Mouse (Mus musculus) frontal cortex, postnatal 10 days (tissue): ENCODE results near the gene Synrg.

Experiments
- DNase-seq, 2 experiments: peaks; one replicate each; pipeline ENCODE4 v3.0.0; 2022; ENCODE audit warnings: low spot score in 2 of 2, mixed read lengths in 1 of 2

Gene Synrg

DNA sequence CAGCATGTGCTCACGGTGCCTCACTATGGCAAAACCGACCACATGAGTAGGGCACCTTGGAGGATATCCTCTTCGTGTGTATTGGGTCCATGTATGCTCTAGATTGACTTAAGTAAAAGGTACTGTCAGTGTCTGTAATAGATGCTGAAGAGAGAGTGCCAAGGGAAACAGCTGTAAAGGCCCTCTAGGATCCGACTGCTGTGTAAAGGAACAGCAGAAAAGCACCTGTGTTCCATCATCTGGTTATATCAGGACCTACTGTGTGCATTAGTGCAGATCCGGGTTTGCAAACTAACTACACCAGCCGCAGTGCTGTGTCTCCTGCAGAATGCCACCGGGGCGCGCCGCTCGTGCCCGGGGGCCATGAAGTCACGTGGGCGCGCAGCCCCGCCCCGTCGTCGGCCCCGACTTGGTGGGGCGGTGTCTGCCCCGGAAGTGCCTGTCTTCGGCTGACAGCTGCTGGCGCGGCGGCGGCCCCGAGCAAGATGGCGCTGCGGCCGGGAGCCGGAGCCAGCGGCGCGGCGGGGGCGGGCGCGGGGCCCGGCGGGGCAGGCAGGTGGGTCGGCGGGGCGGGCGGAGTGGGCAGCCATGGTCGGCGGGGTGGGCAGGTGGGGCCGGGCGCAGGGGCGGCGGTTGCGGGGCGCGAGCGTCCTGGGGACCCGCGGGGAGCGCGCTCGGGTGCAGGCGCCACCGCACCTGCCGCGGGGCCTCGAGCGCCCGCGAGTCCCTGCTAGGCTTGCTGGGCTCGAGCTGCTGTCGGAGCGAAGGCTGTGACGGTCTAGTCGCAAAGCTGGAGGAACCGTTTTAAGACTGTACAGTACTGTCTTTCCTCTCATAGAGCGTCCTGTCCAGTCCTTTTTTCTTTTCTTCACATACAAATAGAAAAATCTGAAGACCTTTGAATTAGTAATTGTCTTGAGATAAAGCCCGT lies at the start of gene Synrg:
Gene Synrg, plus strand, starts transcription at position 438 of the 931 bp plus-strand sequence.
- DNase-seq = peak; percentile 84 to 90

DNA sequence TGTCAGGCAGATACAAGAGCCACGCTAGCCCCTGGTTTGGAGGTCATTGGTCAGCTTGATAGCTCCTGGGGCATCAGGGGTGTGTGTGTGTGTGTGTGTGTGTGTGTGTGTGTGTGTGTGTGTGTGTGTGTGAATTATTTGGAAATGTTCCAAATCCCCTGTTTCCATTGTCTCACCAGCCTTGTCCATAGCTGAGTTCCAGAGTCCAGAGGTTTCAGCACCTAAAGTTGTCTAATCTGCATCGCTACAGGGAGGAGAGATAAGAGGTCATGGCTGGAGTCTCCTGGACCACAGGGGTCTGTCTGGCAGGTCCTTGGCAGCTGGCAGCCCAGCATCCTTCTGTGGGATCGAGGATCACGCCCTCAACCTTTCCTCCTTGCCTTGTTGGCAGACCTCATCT lies 49.7 kb upstream of the Synrg start:
- no peak for DNase-seq

DNA sequence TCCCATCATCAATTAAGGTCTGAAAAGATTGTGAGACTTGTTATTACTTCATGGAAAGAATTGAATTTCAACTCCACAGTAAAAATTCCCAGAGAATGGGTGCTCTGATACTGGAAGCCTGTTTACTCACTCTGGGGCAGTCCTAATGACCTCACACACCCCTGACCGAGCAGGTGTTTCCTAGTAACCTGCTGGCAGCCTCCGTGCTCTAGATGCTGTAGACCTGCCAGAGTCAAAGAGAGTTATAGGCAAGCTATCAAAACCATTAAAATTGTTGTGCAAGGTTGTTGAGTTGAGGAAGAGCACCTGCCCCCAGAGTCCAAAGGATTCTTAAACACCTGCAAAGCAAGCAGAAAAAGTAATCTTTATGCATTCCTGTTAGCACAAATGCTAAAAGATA lies 41.6 kb upstream of the Synrg start:
- no peak for DNase-seq

DNA sequence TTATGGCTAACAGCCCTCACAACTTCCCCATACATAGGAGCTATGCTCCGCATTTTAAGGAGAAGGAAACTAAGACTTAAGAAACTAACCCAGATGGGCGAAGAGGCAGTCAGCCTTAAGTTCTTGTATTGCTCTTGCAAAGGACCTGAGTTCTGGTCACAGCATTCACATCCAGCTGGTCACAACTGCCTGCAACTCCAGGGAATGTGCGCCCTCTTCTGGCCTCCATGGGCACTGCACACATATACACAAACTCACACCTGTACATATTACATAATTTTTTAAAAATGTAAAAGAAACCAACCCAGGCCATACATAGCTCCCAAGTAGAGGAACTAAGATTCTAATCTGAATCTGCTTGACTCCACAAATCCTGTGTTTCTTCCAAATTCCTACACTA lies 37.1 kb upstream of the Synrg start:
- DNase-seq = no peak

DNA sequence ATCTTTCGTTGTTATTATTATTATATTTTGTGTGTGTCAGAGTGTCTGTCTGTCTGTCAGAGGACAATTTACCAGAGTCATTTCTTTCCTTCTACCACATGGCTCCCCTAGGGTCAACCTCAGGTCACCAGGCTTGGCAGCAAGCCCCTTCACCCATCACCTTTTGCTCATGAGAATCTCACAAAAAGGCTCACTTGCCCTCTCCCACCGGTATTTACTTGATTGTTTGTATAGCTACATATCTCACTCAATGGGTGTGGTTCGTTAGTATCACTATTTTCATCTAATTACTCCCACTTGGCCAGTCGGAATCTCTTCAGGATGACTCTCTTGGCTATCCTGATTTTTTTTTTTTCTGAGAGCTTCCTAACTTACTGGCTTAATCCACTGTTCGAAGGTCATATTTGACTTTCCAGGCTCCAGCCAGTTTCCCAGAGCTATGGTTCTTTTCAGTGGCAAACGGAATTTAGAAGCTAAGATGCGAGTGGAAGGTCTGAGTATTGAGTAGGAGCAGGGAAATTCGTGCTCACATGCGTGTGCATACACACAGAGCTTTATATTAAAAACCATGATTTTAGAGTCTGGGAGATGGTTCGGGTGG lies 31.6 kb upstream of the Synrg start:
- no peak for DNase-seq

DNA sequence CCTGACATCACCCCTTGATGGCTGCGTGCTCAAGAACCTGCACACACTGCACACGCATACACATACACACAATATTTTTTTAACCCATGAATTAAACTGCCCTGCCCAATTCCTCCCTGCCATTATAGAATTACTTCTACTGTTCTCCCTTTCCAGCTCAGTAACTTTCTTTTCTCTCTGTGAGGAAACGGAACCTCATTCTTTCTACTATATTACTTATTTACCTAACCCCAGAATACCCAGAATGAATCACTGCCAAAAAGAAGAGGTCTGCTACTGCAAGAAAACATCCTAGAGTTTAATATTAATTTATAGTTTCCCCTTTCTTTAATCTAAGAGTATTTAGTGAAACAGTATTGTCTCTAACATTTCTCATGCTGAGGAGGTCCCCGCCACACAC lies 30.9 kb upstream of the Synrg start:
- no peak for DNase-seq

DNA sequence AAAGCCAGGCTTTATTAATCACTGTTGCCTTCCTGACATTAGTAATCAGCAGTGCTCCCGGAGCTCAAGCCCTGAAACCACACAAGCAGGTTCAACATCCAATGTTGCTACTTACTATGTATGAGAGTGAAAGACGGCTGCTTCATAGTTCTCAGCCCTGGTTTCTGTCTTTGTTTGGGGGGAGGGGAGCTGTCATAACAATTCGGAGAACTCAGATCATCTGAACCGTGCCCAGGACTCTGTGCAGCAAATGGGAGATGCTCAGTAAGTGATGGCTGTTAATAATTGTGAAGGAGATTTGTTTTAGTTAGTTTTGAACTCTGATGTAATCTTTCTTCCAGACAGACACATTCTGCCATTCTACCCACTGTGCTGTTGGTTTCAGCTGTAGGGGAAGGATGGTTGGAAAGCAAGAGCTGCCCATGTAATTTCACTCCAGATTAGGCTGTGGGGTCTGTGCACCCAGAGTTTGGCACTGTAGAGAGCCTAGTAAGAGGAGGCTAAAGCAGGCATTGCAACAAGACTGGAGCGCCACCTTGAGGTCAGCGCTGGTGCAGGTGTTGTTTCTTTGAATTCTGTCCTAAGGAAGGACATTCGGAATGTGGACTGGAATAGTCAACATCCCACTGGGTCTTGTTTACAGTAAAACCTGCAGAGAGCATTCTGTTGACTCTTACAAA lies 28.1 kb upstream of the Synrg start:
- DNase-seq = peak; percentile 16 to 69

DNA sequence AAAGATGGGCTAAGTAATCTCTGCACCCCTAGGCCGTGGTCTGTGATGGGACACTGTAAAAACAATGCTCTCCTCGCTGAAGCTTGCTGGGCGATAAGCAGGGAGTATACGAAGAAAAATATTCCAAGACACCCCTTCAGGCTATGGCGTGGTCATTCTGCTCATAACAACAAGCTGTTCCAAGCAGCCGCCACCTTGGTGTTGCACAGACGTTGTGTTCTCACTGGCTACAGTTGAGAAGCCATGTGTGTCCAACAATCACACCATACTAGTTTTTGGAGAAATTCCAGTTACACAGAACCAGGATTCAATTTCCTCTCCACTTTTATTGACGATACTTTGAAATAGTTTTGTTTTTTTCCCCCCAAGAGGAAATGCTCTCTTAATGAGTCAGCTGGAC lies 25.7 kb upstream of the Synrg start:
- no peak for DNase-seq

DNA sequence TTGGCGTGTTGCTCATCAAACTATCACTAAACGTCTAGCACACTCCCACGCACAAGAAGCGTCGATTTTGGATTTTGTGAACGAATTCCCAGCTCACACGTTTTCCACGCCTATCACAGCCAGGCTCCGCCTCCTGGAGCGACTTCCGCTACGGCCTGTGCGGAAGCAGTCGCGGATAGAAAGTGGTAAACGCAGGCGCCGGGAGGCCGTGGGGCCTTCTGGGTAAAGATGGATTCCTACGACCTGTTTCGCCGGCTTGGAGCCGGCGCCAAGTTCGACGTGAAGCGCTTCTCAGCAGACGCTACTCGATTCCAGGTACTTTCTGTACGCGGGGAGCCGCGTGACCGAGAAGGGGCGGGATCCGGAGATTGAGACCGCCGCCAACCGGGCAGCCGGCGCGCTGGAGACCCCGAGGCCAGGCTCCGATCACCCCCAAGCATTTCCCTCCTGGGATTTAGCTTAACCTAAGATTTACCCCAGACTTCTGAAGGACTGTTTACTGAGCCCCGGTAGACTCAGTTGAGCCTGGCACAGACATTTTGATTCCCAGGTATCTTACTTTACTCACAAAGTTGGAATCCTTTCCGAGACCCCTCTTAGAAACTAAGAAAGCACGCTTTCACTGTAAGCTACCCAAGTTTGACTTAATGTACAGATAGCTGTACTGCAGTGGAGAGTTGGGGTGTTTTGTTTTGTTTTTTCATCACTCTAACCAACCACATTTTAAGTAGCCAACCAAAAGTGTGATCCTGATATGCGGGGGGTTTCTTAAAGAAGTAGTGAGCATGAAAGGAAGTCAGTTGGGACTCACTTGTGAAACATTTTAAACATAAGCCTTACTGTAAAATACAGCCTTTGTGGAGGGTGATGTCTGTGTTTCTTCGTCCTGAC lies 22.0 kb upstream of the Synrg start, which contains the start of gene Ddx52:
Gene Ddx52, plus strand, starts transcription at position 113 of the 891 bp plus-strand sequence.
- peak; percentile 84 to 86 for DNase-seq

DNA sequence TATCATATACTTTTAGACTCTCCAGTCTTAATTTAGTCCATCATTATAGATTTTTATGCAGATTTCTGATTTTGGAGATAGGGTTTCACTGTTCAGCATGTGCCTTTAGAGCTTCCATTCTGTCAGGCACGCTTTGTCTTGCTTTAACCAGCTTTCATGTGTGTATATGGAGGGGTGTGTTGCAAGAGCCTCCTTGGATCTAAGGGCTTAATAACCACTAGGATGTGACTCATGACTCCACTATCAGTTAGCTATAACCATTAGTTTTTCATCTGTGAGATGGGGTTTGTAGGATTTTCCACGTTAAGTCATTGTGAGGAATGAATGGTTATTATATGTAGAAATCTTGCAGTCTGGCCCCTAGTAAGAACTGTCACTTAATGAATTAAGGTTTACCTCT lies 7.4 kb upstream of the Synrg start:
- no peak for DNase-seq

DNA sequence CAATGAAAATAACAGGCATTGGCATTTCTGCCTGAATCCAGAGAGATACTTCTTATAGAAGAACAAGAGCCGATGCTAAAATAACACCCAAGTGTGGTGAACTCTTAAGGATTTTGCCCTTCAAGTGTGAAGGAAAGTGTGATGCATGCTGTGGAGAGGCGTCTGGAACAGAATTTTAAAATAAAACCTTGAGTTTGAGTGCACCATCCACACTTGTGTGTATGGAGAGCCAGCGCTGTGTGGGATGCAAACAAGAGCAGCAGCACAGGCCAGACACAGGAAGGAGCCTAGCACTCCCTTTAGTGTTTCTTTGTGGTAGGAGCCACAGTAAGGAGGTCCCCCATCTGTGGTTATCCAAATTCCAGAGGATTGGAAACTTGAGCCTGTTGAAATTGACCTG lies 2.2 kb upstream of the Synrg start:
- no peak for DNase-seq

DNA sequence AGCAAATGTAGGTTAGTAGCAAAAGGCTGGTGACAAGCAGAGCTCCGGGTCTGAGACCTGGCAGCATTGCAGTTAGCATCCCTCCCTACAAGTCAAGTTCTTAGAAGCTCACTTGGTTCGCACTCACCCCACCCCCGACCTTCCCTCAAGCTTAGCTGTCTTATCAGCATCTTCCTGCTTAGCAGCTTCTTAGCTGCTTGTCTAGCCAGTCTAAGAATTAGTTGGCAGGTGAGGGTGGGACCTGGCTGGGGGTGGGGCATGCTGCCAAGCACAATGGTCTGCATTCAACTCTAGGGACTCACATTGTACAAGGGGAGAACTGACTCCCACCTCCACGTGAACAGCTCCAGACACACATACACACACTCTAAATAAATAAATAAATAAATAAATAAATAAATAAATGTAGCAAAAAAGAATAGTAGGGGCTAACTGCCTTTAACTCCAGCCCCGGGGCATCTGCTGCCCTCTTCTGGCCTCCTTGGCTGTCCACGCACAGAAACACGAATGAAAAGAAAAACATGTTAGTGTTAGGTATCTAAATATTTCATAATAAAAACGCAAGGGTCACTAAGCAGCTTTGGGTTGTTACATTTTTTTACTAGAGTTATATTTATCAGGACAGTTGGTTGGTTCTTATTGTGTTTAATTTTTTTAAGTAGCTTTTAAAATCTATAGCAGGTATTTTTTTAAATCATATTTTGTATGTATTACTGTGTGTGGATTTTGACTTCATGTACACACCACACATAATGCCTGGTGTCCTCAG lies 3.4 kb downstream of the Synrg start:
- no peak for DNase-seq

DNA sequence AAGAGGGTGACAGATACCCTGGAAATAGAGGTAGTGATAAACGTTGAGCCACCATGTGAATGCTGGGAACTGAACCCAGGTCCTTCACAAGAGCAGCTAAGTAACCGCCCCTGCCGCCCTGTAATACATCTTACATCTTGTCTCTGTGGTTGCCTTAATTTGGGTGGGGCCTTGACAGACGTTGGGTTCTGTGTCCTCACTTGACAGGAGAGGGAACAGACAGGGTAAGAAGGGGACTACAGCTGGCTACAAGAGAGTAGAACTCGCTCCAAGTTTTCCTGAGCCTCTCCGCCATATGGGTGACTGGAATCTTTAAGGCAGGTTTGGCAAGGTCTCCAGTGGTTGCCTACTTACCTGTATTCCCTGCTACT lies 4.0 kb downstream of the Synrg start:
- DNase-seq = no peak

DNA sequence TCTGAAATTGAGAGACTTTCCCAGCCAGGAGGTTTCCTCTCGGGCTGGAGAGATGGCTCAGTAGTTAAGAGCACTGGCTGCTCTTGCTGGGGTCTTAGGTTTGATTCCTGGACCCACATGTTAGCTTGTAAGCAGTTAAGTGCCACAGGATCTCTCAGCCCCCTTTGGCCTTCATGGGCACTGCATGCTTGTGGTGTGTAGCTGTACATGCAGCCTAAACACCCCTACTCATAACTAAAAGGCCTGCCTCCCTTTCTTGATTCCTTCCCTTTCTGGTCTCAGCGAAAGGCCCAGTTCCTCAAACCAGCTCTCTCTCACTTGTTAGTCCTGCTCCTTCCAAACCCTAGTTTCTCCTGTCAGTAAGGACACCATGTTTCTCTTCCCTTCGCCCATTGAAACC lies 4.8 kb downstream of the Synrg start:
- no peak for DNase-seq

DNA sequence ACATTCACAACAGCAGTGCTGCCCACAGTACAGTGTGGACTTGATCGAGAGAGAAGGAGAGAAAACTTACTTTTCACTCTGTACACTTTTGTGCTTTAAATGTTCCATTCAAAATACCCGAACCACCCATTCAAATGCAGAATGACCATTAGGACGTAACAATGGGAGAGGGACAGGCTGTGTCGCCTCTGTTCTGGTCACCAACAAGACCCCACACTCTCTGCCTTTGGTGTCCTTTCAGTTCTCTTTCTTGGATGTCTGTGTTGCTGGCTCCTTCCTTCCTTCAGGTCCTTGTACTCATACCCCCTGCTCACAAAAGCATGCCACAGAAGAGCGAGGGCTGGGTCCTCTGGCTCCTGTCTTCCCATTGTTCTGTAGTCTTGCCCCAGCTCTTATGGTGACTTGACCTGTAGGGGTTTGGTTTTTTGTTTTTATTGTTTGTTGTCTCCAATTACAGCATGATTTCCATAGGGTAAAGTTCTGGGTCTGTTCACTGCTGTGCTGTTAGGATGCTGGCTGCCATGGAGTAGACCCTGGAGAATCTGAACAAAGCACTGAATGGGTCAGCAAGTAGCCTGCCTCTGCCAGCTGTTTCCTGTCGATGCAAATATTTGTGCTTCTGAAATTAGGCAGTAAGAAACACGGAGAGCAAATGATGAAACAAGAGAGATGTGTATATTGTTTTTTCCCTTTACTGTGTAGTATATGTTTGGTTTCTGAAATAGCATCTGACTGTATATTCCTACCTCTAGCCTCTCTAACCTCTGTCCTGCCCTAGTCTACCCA lies 10.5 kb downstream of the Synrg start:
- no peak for DNase-seq

DNA sequence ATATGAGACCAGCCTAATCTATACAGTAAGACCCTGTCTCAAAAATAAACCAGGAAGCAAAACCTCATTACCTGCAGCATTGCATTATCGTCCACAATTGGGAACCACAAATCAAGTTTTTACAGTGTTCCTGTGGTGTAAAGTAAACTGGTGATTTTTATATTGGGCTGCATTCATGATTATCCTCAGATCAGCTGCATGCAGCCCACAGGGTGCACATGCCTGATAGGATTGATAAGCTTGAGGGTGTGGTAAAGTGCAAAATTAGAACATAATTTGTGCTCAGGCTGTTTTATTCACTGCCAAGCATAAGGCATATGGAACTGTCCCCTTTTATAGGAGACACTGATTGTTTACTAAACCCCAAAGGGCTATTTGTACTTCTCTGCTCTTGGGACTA lies 11.3 kb downstream of the Synrg start:
- no peak for DNase-seq

DNA sequence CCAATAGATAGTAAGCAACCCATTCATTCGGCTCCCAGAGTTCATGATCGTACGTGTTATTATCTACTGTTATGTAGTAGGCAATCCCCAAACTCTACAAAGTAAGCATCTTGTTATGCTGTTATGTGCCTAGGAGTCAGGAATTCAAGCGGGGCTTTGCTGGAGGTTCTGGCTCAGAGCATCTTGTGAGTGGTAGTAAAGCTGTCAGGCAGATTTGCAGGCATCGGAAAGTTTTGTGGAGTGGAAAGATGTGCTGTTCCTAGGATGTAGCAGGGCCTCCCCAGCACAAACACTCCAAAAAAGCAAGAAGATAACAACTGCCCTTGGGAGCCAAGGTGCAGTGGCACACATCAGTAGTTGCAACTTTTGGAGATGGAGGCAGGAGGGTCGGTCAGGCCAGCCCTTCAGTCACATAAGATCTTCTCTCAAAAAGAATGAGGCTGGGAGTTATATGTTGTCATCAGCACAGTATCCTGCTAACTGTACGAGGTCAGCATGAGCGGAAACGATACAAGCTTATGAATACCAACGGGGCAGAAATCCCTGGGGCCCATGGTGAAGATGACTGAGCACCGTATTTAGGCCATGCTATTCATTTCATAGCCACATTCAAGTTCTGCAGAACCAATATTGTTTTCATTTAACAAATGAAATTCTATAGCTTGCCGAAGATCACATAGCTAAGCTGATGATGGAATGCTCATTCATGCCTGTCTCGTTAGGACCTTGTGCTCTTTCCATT lies 12.2 kb downstream of the Synrg start:
- DNase-seq = no peak

DNA sequence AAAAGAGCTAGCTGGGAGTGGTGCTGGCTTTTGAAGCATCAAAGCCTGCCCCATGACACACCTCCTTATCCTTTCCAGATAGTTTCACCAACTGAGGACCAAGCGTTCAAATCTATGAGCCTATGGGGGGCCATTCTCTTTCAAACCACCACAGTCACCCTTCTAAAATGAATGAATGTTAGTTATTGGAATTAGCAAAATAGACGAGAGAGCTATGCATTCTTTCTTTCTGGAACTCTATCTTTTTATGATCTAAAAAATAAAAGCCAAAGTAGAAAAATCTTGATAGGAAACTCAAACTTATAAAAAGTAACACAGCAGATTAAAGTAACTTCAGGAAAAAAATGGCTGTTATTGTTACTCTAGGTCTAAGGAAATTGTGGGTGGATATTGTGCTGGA lies 13.6 kb downstream of the Synrg start:
- DNase-seq = no peak

DNA sequence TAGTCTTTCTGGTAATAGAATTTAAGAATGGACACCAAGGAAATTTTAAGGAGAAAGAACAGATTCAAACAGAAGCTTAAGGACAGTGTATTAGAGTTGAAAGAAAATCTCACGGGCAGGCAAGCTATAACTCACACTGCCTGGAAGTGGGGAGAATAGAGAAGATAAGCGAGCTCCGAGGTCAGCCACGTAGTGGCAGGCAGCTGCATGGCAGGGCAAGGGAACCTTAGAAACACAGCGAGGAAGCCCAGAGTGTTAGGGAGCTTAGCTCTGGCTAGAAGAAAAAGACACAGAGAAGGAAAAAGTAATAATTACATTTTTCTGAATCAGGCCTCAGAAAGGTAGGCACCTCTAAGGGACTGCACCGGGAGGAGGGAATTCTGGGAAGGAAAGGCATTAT lies 15.8 kb downstream of the Synrg start:
- DNase-seq = no peak
